Mouse (Mus musculus) midbrain, embryonic 16.5 days (tissue): ENCODE measurements around the gene Med13l. TPM values are rescaled to one million over a fixed set of nuclear protein-coding genes. Genes with fewer than 3 reads are reported as not detected.

Experiments
- ATAC-seq: fragments of 200-750 bp; cut with Nextera tagmentation; 2 replicates; pipeline ENCODE4 v1.8.0; 2017; ENCODE audit warnings: moderate TSS enrichment
- H3K27ac ChIP-seq: fragments of 300-500 bp; sonication (generic); 2 replicates; pipeline ENCODE4 v1.5.1; 2014; ENCODE audit warnings: mild to moderate bottlenecking, low read length, mixed read lengths
- H3K27me3 ChIP-seq: fragments of 300-500 bp; sonication (generic); 2 replicates; pipeline ENCODE4 v1.6.1; 2014; ENCODE audit warnings: low read depth, low read length, mixed read lengths; ENCODE audit not compliant: control insufficient read depth, insufficient read depth
- H3K36me3 ChIP-seq: fragments of 300-500 bp; sonication (generic); 2 replicates; pipeline ENCODE4 v1.6.1; 2014; ENCODE audit warnings: mild to moderate bottlenecking, low read length, moderate library complexity, mixed read lengths; ENCODE audit not compliant: control insufficient read depth, insufficient read depth
- H3K4me1 ChIP-seq: fragments of 300-500 bp; sonication (generic); 2 replicates; pipeline ENCODE4 v1.6.1; 2014; ENCODE audit warnings: mild to moderate bottlenecking, low read length, mixed read lengths; ENCODE audit not compliant: control insufficient read depth, insufficient read depth
- H3K4me2 ChIP-seq: fragments of 300-500 bp; sonication (generic); 2 replicates; pipeline ENCODE4 v1.6.1; 2014; ENCODE audit warnings: mild to moderate bottlenecking, low read length, mixed read lengths
- H3K4me3 ChIP-seq: fragments of 300-500 bp; sonication (generic); 2 replicates; pipeline ENCODE4 v1.5.1; 2014; ENCODE audit warnings: low read depth, mild to moderate bottlenecking, low read length, moderate library complexity, mixed read lengths
- H3K9ac ChIP-seq: fragments of 300-500 bp; sonication (generic); 2 replicates; pipeline ENCODE4 v1.6.1; 2014; ENCODE audit warnings: low read depth, low read length, mixed read lengths
- H3K9me3 ChIP-seq: fragments of 300-500 bp; sonication (generic); replicated peaks from 2 replicates; pipeline ENCODE4 v1.6.1; 2014; ENCODE audit warnings: mild to moderate bottlenecking, low read length, mixed read lengths; ENCODE audit not compliant: control insufficient read depth, poor library complexity, severe bottlenecking
- WGBS: fragments of 180-500 bp; shearing (Covaris S2); extraction: QIAGEN DNeasy Blood & Tissue Kit; methylation state at CpG from one replicate; pipeline ENCODE4 v1.1.7; 2014; 5-methylcytosine and 5-hydroxymethylcytosine counted together
- polyA plus RNA-seq: library from polyadenylated mRNA; unstranded; fragments of >200 nt; fragmentation: Nextera tagmentation; extraction: Ambion mirVana; gene quantifications from 2 replicates; pipeline ENCODE4 v1.2.1, GENCODE M21; 2015

Gene Med13l
- polyA plus RNA-seq, 1 experiment from 2014 or later = 14.4 TPM

DNA sequence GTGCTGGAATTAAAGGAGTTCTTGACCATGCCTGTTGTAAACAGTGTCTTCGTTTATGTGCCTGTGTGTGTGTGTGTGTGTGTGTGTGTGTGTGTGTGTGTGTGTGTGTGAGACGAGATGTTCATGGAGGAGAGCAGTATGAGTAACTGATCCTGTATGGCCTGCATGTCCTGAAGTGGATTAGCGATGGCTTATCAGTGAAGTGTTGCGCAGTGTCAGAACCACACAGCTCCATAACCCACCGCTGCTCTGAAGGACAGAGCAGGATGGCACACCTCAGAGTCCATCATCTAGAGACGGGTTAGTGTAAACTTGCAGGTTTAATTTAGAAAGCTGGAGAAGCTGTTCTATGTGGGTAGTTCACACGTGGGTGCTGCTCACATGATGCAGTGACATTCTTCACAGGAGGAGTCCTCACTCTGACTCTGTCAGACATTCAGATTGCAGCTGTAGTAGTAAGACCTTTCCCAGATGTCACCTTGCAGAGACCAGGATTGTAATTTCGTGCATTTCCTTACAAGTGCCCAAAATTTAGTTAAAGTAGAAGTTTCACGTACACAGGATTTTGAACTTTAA is 78.1 kb downstream of the Med13l start:
- Histone ChIP-seq H3K4me1 (peaks cover 16% of the 10 kb centered on the region), H3K4me3 (no peak overlapping the region), H3K36me3 (no peaks in the 10 kb centered on the region), H3K4me2 (no peak overlapping the region), H3K9me3 (no peaks in the 10 kb centered on the region), H3K9ac (no peak overlapping the region), H3K27ac (no peak overlapping the region), H3K27me3 (no peaks in the 10 kb centered on the region)
- no peak for ATAC-seq
- WGBS = 83% methylated on average over 9 of the region's 9 CpGs

DNA sequence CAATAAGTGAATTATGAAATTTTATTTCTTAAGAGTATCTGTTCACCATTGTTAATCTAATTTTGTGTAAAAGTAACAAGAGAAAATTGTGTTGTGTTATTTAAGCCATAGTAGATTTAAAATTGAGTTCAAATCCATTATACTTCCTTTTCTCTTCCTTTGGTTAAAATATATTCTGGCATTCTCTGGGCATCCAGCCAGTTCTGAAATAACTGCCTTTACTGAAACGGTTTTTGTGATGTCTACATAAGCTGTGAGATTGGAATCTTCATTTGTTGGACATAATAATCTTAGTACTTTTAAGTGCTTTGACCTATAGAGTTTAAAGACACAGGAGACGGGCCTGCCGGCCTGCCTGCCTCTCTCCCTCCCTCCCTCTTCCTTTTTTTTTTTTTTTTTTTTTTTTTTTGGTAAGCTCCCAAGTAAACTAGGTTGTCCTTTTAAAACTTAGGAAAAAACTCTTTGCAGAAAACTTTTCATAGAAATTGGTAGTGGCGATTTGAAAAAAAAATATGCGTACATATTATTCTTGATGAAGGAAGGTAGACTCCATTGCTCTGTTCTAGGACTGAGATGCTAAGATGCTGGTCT is 78.7 kb downstream of the Med13l start:
- Histone ChIP-seq H3K27ac (no peak overlapping the region), H3K9me3 (no peaks in the 10 kb centered on the region), H3K4me2 (no peak overlapping the region), H3K9ac (no peak overlapping the region), H3K27me3 (no peaks in the 10 kb centered on the region), H3K36me3 (no peaks in the 10 kb centered on the region), H3K4me1 (peaks cover 16% of the 10 kb centered on the region), H3K4me3 (no peak overlapping the region)
- 57% methylated on average over 5 of the region's 5 CpGs for WGBS
- ATAC-seq = no peak

DNA sequence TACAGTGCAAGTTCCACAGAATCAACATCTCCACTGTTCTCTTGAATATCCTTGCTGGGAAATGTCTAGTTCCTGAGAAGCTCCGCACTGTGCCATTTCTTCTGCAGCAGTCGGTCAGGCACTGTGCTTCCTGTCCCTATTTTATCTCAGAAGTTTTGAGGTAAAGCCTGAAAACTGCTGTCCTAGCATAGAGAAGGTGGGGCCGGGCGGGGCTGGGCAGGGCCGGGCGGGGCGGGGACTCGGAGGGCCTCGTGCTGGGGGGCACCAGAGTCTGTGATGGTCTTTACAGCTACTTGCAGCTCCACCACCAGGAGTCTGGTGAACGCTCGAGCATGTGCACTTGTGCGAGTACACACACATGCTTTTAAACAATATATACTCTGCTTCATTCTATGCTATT is 83.6 kb downstream of the Med13l start:
- H3K9ac ChIP-seq = no peak overlapping the region
- WGBS = 85% methylated on average over 12 of the region's 12 CpGs
- ATAC-seq = no peak
- no peak overlapping the region for H3K4me3 ChIP-seq
- H3K36me3 ChIP-seq = no peaks in the 10 kb centered on the region
- H3K27ac ChIP-seq = no peak overlapping the region
- H3K9me3 ChIP-seq = no peaks in the 10 kb centered on the region
- no peak overlapping the region for H3K4me2 ChIP-seq
- no peaks in the 10 kb centered on the region for H3K27me3 ChIP-seq
- H3K4me1 ChIP-seq = peaks cover 8% of the 10 kb centered on the region; the same call in 1 of the 2 replicates

DNA sequence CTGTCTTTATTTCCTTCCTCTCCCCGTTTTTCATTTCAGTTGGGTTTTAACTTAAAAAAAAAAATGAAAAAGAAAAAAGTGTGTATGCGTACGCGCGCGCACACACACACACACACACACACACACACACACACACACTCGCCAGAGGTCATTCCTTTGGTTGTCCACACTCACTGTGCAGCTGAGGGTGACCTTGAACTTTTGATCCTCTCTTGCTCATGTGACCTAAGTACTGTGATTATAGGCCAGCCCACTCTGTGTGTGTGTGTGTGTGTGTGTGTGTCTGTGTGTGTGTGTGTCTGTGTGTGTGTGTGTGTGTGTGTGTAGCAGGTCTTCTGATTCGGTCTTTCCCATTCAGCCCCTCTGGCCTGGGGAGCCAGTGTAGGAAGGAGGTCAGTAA is 84.0 kb downstream of the Med13l start:
- Histone ChIP-seq H3K9me3 (no peaks in the 10 kb centered on the region), H3K9ac (no peak overlapping the region), H3K27me3 (no peaks in the 10 kb centered on the region), H3K27ac (no peak overlapping the region), H3K4me2 (no peak overlapping the region), H3K4me1 (peaks cover 8% of the 10 kb centered on the region; the same call in 1 of the 2 replicates), H3K36me3 (no peaks in the 10 kb centered on the region), H3K4me3 (no peak overlapping the region)
- no peak for ATAC-seq
- 84% methylated on average over 8 of the region's 8 CpGs for WGBS

DNA sequence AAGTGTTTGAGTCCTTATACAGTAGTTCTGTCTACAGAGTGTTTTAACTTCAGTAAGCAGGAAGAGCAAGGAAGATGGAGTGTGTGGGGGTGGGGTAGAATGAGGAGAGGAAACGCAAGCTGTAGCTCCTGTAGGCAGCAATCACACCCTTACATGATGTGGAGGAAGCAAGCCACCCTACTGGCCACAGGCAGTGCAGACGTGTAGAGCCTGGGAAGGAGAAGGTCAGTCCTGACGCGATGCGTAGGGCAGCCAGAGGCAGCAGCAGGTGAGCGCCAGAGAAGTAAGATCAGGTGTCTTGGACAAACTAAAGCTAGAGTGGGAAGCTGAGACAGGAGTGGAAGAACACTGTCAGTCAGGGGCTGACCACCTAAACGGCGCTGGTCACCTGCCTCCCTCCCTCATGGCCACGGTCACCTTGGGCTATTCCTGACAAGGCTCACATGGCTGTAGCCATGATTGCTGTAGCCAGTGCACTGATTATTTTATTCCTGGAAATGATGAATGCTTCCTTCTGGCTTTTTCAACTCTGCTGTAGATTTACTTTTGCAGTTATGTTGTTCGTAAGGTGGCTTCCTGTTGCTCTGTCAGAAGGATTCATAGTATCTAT is 84.8 kb downstream of the Med13l start:
- no peak for ATAC-seq
- Histone ChIP-seq H3K9me3 (no peaks in the 10 kb centered on the region), H3K4me2 (no peak overlapping the region), H3K4me3 (no peak overlapping the region), H3K36me3 (no peaks in the 10 kb centered on the region), H3K9ac (no peak overlapping the region), H3K27ac (no peak overlapping the region), H3K4me1 (peaks cover 8% of the 10 kb centered on the region; the same call in 1 of the 2 replicates), H3K27me3 (no peaks in the 10 kb centered on the region)
- 85% methylated on average over 10 of the region's 10 CpGs for WGBS

DNA sequence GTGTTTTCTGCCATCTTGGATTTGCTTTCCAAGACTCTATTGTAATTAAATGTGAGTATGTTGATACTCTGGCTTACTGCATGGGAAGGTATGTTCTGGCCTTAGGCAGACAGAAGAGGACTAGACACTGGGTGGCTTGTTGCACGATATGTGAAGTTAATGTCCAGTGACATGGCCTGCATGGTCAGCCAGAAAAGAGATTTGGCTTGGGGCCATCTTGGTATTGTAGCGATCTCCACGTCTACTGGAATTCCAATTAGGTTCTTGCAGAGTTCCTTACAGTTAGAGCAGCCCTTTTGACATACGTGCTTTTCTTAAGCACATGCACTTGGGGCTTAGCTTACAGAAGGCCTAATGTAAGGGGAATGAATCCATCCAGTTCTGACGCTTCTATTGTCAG is 86.4 kb downstream of the Med13l start:
- 52% methylated on average over 5 of the region's 5 CpGs for WGBS
- H3K27me3 ChIP-seq = no peaks in the 10 kb centered on the region

DNA sequence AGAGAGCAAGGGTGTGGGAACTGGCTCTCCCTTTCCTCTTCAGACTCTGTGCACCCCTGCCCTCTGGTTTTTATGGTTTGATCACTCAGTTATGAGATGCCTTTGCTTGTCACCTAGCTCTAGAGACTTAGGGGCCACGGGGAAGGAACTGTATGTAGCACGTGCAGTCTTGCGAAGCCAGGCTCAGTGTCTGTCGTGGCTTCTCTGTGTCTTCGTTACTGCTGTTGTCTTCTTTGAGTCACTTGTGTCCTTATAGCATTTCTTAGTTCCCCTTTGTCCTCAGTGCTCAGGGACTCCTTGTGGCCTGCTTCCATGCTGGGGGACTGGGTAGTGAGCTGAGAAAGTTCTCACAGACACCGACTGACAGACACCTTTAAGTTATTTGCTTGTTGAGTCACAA is 86.9 kb downstream of the Med13l start:
- ATAC-seq = no peak
- Histone ChIP-seq H3K27me3 (no peaks in the 10 kb centered on the region), H3K36me3 (no peaks in the 10 kb centered on the region), H3K4me1 (peaks cover 10% of the 10 kb centered on the region; the same call in 1 of the 2 replicates), H3K9ac (no peak overlapping the region), H3K4me3 (no peak overlapping the region), H3K9me3 (no peaks in the 10 kb centered on the region), H3K27ac (no peak overlapping the region), H3K4me2 (no peak overlapping the region)
- WGBS = 42% methylated on average over 6 of the region's 6 CpGs

More for the DNA sequence above, 86.4 kb downstream of the Med13l start:
- Histone ChIP-seq H3K4me1 (peaks cover 10% of the 10 kb centered on the region; the same call in 1 of the 2 replicates), H3K36me3 (no peaks in the 10 kb centered on the region), H3K4me2 (no peak overlapping the region), H3K4me3 (no peak overlapping the region), H3K9me3 (no peaks in the 10 kb centered on the region), H3K27ac (no peak overlapping the region), H3K9ac (no peak overlapping the region)
- no peak for ATAC-seq

DNA sequence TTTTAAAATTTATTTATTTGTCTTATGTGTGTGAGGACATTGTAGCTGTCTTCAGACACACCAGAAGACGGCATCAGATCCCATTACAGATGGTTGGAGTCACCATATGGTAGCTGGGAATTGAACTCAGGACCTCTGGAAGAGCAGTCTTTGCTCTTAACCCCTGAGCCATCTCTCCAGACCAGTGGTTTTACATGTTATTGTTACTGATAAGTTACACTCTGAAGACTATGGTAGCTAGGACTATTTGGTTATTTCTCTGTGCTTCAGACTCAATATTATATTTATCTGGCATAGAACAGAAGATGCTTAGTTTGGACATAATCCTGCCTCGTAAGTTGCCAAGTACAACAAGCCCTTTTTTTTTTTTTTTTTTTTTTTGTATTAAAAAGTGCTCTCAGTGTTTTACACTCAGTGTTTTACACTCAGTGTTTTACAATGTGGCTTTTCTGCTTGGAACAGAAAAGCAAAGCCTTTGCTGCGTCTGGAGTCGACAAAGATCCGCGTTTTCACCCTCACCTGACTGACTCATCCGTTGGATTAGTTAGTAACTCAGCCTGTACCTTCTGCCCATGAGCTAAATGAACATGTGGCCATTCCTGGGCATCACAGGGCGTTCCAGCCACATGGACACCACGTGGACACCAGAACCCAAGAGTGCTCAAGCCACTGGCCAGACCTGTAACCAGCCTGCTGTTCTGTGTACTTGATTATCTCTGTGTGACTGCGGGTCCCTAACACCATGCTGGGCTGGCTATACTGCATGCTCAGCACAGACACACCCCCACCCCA is 88.9 kb downstream of the Med13l start:
- Histone ChIP-seq H3K27me3 (no peaks in the 10 kb centered on the region), H3K9ac (no peak overlapping the region), H3K4me3 (no peak overlapping the region), H3K27ac (no peak overlapping the region), H3K36me3 (no peaks in the 10 kb centered on the region), H3K4me1 (peaks cover 12% of the 10 kb centered on the region; the same call in 1 of the 2 replicates), H3K4me2 (no peak overlapping the region), H3K9me3 (no peaks in the 10 kb centered on the region)
- no peak for ATAC-seq
- WGBS = 87% methylated on average over 10 of the region's 10 CpGs
